21 mouse cellular contexts compared by ENCODE assay signal in the genomic region with DNA sequence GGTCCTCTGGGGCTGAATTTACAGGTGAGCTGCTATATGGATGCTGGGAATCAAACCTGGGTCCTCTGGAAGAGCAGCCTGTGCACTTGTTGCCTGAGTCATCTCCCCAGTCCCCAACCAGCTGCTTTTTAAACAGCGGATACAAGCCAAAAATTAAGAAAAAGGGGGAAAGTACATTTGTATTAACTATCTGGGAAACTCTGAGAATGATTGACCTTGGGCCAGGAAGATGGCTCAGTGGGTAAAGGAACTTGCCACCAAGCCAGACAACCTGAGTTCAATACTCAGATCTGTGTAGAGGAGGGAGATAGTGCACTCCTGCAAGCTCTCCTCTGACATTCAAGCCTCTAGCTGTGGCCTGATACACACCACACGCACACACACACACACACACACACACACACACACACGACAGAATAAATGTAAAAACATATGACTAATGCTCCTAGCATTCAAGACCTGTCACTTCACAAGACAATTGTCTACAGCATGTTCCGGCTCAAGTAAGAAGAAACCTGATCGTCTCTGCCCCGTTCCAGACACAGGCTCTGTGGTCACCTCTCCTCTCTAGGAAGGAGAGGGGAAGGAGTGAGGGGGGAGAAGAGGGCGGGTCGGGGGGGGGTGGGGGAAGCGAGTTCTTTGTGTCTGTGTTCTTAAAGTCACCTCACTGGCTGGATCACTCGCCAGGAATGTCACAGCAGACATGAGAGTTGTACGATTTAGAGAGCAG. TPM values are rescaled to one million over a fixed set of nuclear protein-coding genes. Genes with fewer than 3 reads are reported as not detected.
A peak's percentile ranks its signal among the peaks of the same experiment; 100 is the strongest.
DNase-seq lines count a peak whose midpoint lies in the region; ATAC-seq and TF ChIP-seq lines count a peak whose summit lies in the region.
"Had no signal": no experiment of that assay in that cellular context is flagged by ENCODE, and none has a peak within 500 bp of the region (broad histone marks: within the 10 kb centered on the region; RNA-seq: fewer than 3 reads in every experiment).

No protein-coding gene starts in this region.

- no peaks in the 10 kb centered on the region for H3K79me2 ChIP-seq in myocyte (ENCODE audit: control insufficient read depth, insufficient read depth)

- DNase-seq in forebrain, embryonic 10.5 days (ENCODE audit: extremely low spot score, low spot score) = no peak
- no peak for DNase-seq in forebrain, embryonic 11.5 days (ENCODE audit: low spot score)
- DNase-seq in lung, postnatal 0 days (ENCODE audit: low spot score) = peak; percentile 25
- DNase-seq in lung, postnatal 4 days = no peak
- no peak for DNase-seq in left cerebral cortex, adult 18-20 months (ENCODE audit: low spot score in 2 of 2)
- DNase-seq in c-Kit-positive CD71-positive TER-119-positive erythroid progenitor cells, embryonic 14.5 days (ENCODE audit: low spot score) = no peak
- DNase-seq: adrenal gland, adult 8-10 months; B cell, adult 2 months; cerebellum, adult 8-10 months; gastrocnemius, postnatal 25 days; layer of hippocampus, postnatal 36 days; liver, postnatal 0 days; thymus, adult 2 months had no signal

- no peak overlapping the region for H3ac ChIP-seq in myocyte (ENCODE audit: control insufficient read depth, insufficient read length)

- WGBS in forebrain, embryonic 10.5 days = 34% methylated on average over 11 of the region's 11 CpGs
- WGBS in forebrain, embryonic 11.5 days = 29% methylated on average over 11 of the region's 11 CpGs
- 17% methylated on average over 10 of the region's 11 CpGs for WGBS in lung, postnatal 0 days
- WGBS in embryonic facial prominence, embryonic 12.5 days = 14% methylated on average over 11 of the region's 11 CpGs

- H3K27me3 ChIP-seq in forebrain, embryonic 10.5 days (ENCODE audit: poor library complexity, severe bottlenecking) = peaks cover 60% of the 10 kb centered on the region
- peaks cover 11% of the 10 kb centered on the region for H3K27me3 ChIP-seq in forebrain, embryonic 11.5 days (ENCODE audit: control insufficient read depth, insufficient read depth, low read length)
- H3K27me3 ChIP-seq in lung, postnatal 0 days (replicated peaks; ENCODE audit: insufficient read depth, low read length) = peaks cover 11% of the 10 kb centered on the region; the same call in 1 of the 2 replicates
- peaks cover 20% of the 10 kb centered on the region for H3K27me3 ChIP-seq in embryonic facial prominence, embryonic 12.5 days
- H3K27me3 ChIP-seq in myocyte (ENCODE audit: control insufficient read depth, insufficient read depth, insufficient read length) = no peaks in the 10 kb centered on the region

- no peak overlapping the region for H3K4me2 ChIP-seq in forebrain, embryonic 11.5 days (ENCODE audit: low read depth, low read length, severe bottlenecking)
- no peak overlapping the region for H3K4me2 ChIP-seq in lung, postnatal 0 days (replicated peaks; ENCODE audit: low read depth, low read length)
- H3K4me2 ChIP-seq in embryonic facial prominence, embryonic 12.5 days (replicated peaks) = no peak overlapping the region
- peak overlapping the region; percentile 38 for H3K4me2 ChIP-seq in myocyte (ENCODE audit: low read depth)
- H3K4me2 ChIP-seq: forebrain, embryonic 12.5 days; heart, embryonic 11.5 days; limb, embryonic 15.5 days had no signal

- ATAC-seq in forebrain, embryonic 11.5 days (replicated peaks; ENCODE audit: low FRiP score) = no peak
- ATAC-seq in lung, postnatal 0 days = peak; percentile 62
- ATAC-seq in embryonic facial prominence, embryonic 12.5 days (ENCODE audit: insufficient number of reproducible peaks, insufficient read depth, low FRiP score, low TSS enrichment) = no peak
- ATAC-seq: hindbrain, embryonic 16.5 days; liver, postnatal 0 days had no signal

- TF ChIP-seq POLR2A in myocyte (IDR thresholded peaks at IDR 0.05; ENCODE audit: insufficient read length, low read depth) = no peak

- no peak overlapping the region for H3K4me3 ChIP-seq in forebrain, embryonic 10.5 days
- H3K4me3 ChIP-seq in forebrain, embryonic 11.5 days (ENCODE audit: low read depth, low read length) = no peak overlapping the region
- no peak overlapping the region for H3K4me3 ChIP-seq in lung, postnatal 0 days (ENCODE audit: low read depth, low read length)
- no peak overlapping the region for H3K4me3 ChIP-seq in embryonic facial prominence, embryonic 12.5 days
- H3K4me3 ChIP-seq in myocyte = no peak overlapping the region
- H3K4me3 ChIP-seq: forebrain, embryonic 12.5 days; limb, embryonic 15.5 days had no signal

- no peaks in the 10 kb centered on the region for H3K9me3 ChIP-seq in forebrain, embryonic 10.5 days
- no peaks in the 10 kb centered on the region for H3K9me3 ChIP-seq in forebrain, embryonic 11.5 days (ENCODE audit: control insufficient read depth, low read length)
- H3K9me3 ChIP-seq in lung, postnatal 0 days (ENCODE audit: low read length) = no peaks in the 10 kb centered on the region
- no peaks in the 10 kb centered on the region for H3K9me3 ChIP-seq in embryonic facial prominence, embryonic 12.5 days
- H3K9me3 ChIP-seq: forebrain, embryonic 12.5 days; limb, embryonic 15.5 days had no signal

- H3K4me1 ChIP-seq in forebrain, embryonic 10.5 days = peaks cover 44% of the 10 kb centered on the region
- H3K4me1 ChIP-seq in forebrain, embryonic 11.5 days (replicated peaks; ENCODE audit: control insufficient read depth, insufficient read depth, low read length) = peaks cover 8% of the 10 kb centered on the region
- no peaks in the 10 kb centered on the region for H3K4me1 ChIP-seq in lung, postnatal 0 days (ENCODE audit: insufficient read depth, low read depth, low read length)
- peaks cover 26% of the 10 kb centered on the region for H3K4me1 ChIP-seq in embryonic facial prominence, embryonic 12.5 days

- TF ChIP-seq EP300 in lung, postnatal 0 days (IDR thresholded peaks at IDR 0.05) = no peak

- peak overlapping the region; percentile 31; the same call in 1 of the 2 replicates for H3K27ac ChIP-seq in forebrain, embryonic 10.5 days
- H3K27ac ChIP-seq in forebrain, embryonic 11.5 days (ENCODE audit: low read depth, low read length) = no peak overlapping the region
- no peak overlapping the region for H3K27ac ChIP-seq in lung, postnatal 0 days (ENCODE audit: low read length)
- H3K27ac ChIP-seq in embryonic facial prominence, embryonic 12.5 days = peak overlapping the region; percentile 32; the same call in 1 of the 2 replicates
- H3K27ac ChIP-seq: forebrain, embryonic 12.5 days; limb, embryonic 15.5 days had no signal

- TF ChIP-seq CTCF in lung, postnatal 0 days (IDR thresholded peaks at IDR 0.05) = no peak

- H3K9ac ChIP-seq in forebrain, embryonic 11.5 days (ENCODE audit: low read length) = no peak overlapping the region
- no peak overlapping the region for H3K9ac ChIP-seq in lung, postnatal 0 days (replicated peaks; ENCODE audit: low read depth)
- H3K9ac ChIP-seq in embryonic facial prominence, embryonic 12.5 days = no peak overlapping the region
- H3K9ac ChIP-seq: forebrain, embryonic 12.5 days; limb, embryonic 15.5 days; liver, postnatal 0 days had no signal

- no peaks in the 10 kb centered on the region for H3K36me3 ChIP-seq in forebrain, embryonic 10.5 days (replicated peaks)
- H3K36me3 ChIP-seq in forebrain, embryonic 11.5 days (ENCODE audit: control insufficient read depth, insufficient read depth, low read length) = no peaks in the 10 kb centered on the region
- no peaks in the 10 kb centered on the region for H3K36me3 ChIP-seq in lung, postnatal 0 days (ENCODE audit: insufficient read depth, low read length)
- H3K36me3 ChIP-seq in embryonic facial prominence, embryonic 12.5 days = no peaks in the 10 kb centered on the region
- H3K36me3 ChIP-seq in myocyte (ENCODE audit: control insufficient read depth, insufficient read depth) = no peaks in the 10 kb centered on the region
- H3K36me3 ChIP-seq: forebrain, embryonic 12.5 days; limb, embryonic 15.5 days had no signal

TF ChIP-seq in myocyte, 11 proteins besides CTCF, POLR2A, EP300 and RAD21:
- TF ChIP-seq MYOG (IDR thresholded peaks at IDR 0.05; ENCODE audit: control insufficient read depth in 1 of 3, insufficient read depth in 1 of 3, insufficient read length in 2 of 3, low read depth in 2 of 3) = peak in 1 of 3 experiments; percentile 16
- TF ChIP-seq MYOD1 (IDR thresholded peaks at IDR 0.05; ENCODE audit: control insufficient read depth in 1 of 3, insufficient read length in 2 of 3, low read depth in 2 of 3) = peak in 2 of 3 experiments; percentile 25 to 40
- TF ChIP-seq POLR2AphosphoS2 (IDR thresholded peaks at IDR 0.05; ENCODE audit: insufficient read length, low read depth) = no peak

RNA-seq across cellular contexts. Expression of gene Eya2, which starts 35.2 kb away (rescaled TPM):
- 18.0 and 24.2 TPM in 2 replicates for polyA plus RNA-seq in forebrain, embryonic 10.5 days (2016; fragmentation: Nextera tagmentation; extraction: Ambion mirVana)
- polyA plus RNA-seq in forebrain, embryonic 11.5 days (2014; fragmentation: Nextera tagmentation; extraction: Ambion mirVana) = 10.3 TPM in 2 replicates
- 25.7 and 27.8 TPM in 2 replicates for polyA plus RNA-seq in lung, postnatal 0 days (2015; fragmentation: Nextera tagmentation; extraction: Ambion mirVana)
- polyA plus RNA-seq in embryonic facial prominence, embryonic 12.5 days (2016; fragmentation: Nextera tagmentation; extraction: Ambion mirVana) = 22.5 and 23.5 TPM in 2 replicates
- polyA plus RNA-seq in myocyte (2012; fragmentation: generic; extraction: Trizol) = 0.12 TPM
- 1 to 10 TPM; 2.1 to 3.5 TPM for total RNA-seq in left cerebral cortex, adult 18-20 months (2021)

RNA-seq across cellular contexts. Expression of gene Slc2a10, which starts 56.1 kb away (rescaled TPM):
- 4.6 and 5.9 TPM in 2 replicates for polyA plus RNA-seq in forebrain, embryonic 10.5 days (2016; fragmentation: Nextera tagmentation; extraction: Ambion mirVana)
- 4.2 TPM in 2 replicates for polyA plus RNA-seq in forebrain, embryonic 11.5 days (2014; fragmentation: Nextera tagmentation; extraction: Ambion mirVana)
- polyA plus RNA-seq in lung, postnatal 0 days (2015; fragmentation: Nextera tagmentation; extraction: Ambion mirVana) = 6.7 and 6.9 TPM in 2 replicates
- 10.2 TPM in 2 replicates for polyA plus RNA-seq in embryonic facial prominence, embryonic 12.5 days (2016; fragmentation: Nextera tagmentation; extraction: Ambion mirVana)
- polyA plus RNA-seq in myocyte (2012; fragmentation: generic; extraction: Trizol) = 0.05 TPM
- total RNA-seq in left cerebral cortex, adult 18-20 months (2021) = under 1 TPM; 0.87 to 0.95 TPM
- total RNA-seq: megakaryocyte, adult 5-6 weeks; monocyte, adult 5-6 weeks had no signal

Comparison
In these comparisons a context has a peak if more than half of its experiments do, and no peak if none do; other contexts are left out.
1. H3K27ac ChIP-seq: peak in forebrain, embryonic 10.5 days (single experiment) and embryonic facial prominence, embryonic 12.5 days (single experiment); none in forebrain, embryonic 11.5 days (single experiment) and lung, postnatal 0 days (single experiment).
2. RNA of gene Eya2, which starts 35.2 kb away (polyA plus RNA-seq): 25.7 to 27.8 TPM in lung, postnatal 0 days, 22.5 to 23.5 TPM in embryonic facial prominence, embryonic 12.5 days, 18.0 to 24.2 TPM in forebrain, embryonic 10.5 days and 10.3 TPM in forebrain, embryonic 11.5 days; 0.12 TPM in myocyte (single experiment); every median in the first group is over 10 times any median in the second.